Mouse (Mus musculus) retina, embryonic 14.5 days (tissue): Measurements from ENCODE around the gene Chil1.

Experiments used
- DNase-seq: peaks from one replicate; pipeline ENCODE4 v3.0.0-alpha.2; 2015; ENCODE audit warnings: low spot score

Chil1 gene

GRCm38 (mm10) chr1:134230638-134231228 lies 48.8 kb downstream of the Chil1 start:
- DNase-seq: no peak

GRCm38 (mm10) chr1:134231270-134231669 lies 49.3 kb downstream of the Chil1 start:
- no peak for DNase-seq

GRCm38 (mm10) chr1:134231681-134232080 lies 49.7 kb downstream of the Chil1 start:
- DNase-seq: no peak

- no peak for DNase-seq
Measured at GRCm38 (mm10) chr1:134232326-134232725, 50.4 kb downstream of the Chil1 start.

GRCm38 (mm10) chr1:134232778-134233531 lies 51.0 kb downstream of the Chil1 start:
- no peak for DNase-seq

GRCm38 (mm10) chr1:134233681-134234454 lies 51.9 kb downstream of the Chil1 start:
- no peak for DNase-seq

GRCm38 (mm10) chr1:134234455-134235390 lies 52.7 kb downstream of the Chil1 start:
- DNase-seq: no peak

GRCm38 (mm10) chr1:134235391-134235921 lies 53.5 kb downstream of the Chil1 start, which contains the start of gene Adora1:
TSS of gene Adora1 (minus strand) at chr1:134235431.
- no peak for DNase-seq

GRCm38 (mm10) chr1:134236142-134236541 lies 54.2 kb downstream of the Chil1 start:
- DNase-seq: no peak

- no peak for DNase-seq
Measured at GRCm38 (mm10) chr1:134237438-134237837, 55.5 kb downstream of the Chil1 start.
